Mouse (Mus musculus): ENCODE results near the gene Prcp. TPM values are rescaled to one million over a fixed set of nuclear protein-coding genes. Genes with fewer than 3 reads are reported as not detected.
"Not testable (repeated sequence)": the region's sequence is repeated elsewhere in the genome, so short reads cannot be mapped to it uniquely, and the experiment has no call there.

Gene Prcp
- total RNA-seq, 1 experiment: 27.7 TPM

DNA sequence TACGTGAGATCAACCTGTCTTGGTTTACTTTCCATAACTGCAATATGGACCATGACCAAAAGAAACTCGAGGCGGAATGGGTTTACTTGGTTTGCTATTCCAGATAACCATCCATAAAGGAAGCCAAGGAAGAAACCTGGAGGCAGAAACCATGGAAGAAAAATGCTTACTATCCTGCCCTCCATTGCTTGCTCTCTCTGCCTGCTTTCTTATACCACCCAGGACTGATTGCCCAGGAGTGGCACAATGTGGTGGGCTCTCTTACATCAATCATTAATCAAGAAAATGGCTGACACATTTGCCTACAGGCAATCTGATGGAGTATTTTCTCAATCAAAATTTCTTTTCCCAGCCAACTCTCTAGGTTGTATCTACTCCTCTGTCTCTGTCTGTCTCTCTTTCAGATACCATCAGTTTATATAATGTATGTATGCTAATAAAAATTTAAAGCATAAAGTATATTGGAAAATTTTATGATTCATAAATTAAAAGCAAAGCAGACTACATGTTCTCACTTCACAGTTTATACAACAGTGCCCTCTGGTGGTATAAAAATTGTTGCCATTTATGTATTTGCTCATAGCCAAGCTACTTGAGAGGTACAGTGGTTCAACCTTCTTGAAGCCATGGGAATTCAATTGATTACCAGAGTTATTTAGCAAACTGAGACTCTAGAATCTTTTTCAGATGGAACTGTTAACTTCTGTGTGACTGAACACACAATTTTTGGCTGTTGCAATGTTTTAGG, 90.7 kb downstream of the Prcp start:
- no peaks in the 10 kb centered on the region for H3K9me3 ChIP-seq (ENCODE audit: control insufficient read depth, insufficient read depth, low read depth, low read length)
- peak; percentile 39 for DNase-seq (ENCODE audit: low read depth, low spot score)
- TF ChIP-seq HCFC1 (IDR thresholded peaks at IDR 0.05; ENCODE audit: borderline replicate concordance, insufficient read depth, low read length): no peak
- TF ChIP-seq ZC3H11A (IDR thresholded peaks at IDR 0.05; ENCODE audit: borderline replicate concordance, low read depth, low read length): no peak
- no peak for TF ChIP-seq MAFK (IDR thresholded peaks at IDR 0.05; ENCODE audit: insufficient read depth, low read depth, low read length)
- H3K9ac ChIP-seq (ENCODE audit: insufficient read depth, low read depth, low read length, poor library complexity, severe bottlenecking): no peak overlapping the region
- no peak overlapping the region for H3K4me3 ChIP-seq (ENCODE audit: insufficient read depth in 1 of 2, low read depth in 1 of 2, low read length in 2 of 2, poor library complexity in 1 of 2, severe bottlenecking in 1 of 2)
- no peaks in the 10 kb centered on the region for H3K4me1 ChIP-seq (ENCODE audit: control insufficient read depth in 2 of 2, insufficient read depth in 2 of 2, low read length in 2 of 2, poor library complexity in 1 of 2)
- no peak overlapping the region for H3K27ac ChIP-seq (ENCODE audit: insufficient read depth, low read depth, low read length, poor library complexity, severe bottlenecking)
- no peaks in the 10 kb centered on the region for H3K36me3 ChIP-seq (ENCODE audit: control insufficient read depth, insufficient read depth, low read length, poor library complexity, severe bottlenecking)
- in situ Hi-C loops (cut with MboI; ENCODE audit: low sequenced_read_pairs in 2 of 2, unreplicated experiment in 2 of 2): no loop called here

DNA sequence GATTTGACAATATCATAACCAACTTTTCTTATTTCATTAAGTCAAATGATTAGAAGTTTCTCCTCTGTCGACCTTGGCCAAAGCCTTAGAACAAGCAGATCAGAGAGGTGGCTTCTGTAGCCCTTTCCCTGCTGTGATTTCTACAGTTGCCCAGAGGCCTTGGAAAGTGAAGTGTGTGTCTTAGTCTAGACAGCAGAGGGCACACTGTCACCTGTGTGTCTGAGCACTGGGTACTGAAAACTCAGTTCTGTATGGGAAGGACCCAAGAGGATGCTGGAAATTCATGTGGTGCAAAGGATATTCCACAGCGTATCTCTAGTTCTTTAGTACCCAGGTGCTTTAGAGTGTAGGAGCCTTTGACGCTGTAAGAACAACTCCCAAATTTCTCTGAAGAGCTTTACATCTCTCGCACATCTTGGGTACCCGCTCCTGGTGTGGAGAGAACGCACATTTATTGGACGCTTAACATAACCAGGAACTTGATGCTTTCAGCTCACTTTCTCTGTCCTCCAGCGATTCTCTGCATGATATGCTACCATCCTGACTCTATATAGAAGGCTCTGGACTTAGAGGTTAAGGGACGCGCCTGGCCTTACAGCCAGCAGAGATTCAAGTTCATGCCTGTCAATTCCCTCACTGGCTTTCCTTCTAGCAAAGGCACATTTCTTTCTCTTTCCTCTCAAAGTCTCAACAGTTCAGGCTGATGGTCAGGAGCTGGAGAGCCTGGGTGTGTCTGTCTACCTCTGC, 93.3 kb downstream of the Prcp start:
- H3K36me3 ChIP-seq (ENCODE audit: control insufficient read depth, insufficient read depth, low read length, poor library complexity, severe bottlenecking): no peaks in the 10 kb centered on the region
- no peaks in the 10 kb centered on the region for H3K4me1 ChIP-seq (ENCODE audit: control insufficient read depth in 2 of 2, insufficient read depth in 2 of 2, low read length in 2 of 2, poor library complexity in 1 of 2)
- H3K9me3 ChIP-seq (ENCODE audit: control insufficient read depth, insufficient read depth, low read depth, low read length): no peaks in the 10 kb centered on the region
- no peak overlapping the region for H3K4me3 ChIP-seq (ENCODE audit: insufficient read depth in 1 of 2, low read depth in 1 of 2, low read length in 2 of 2, poor library complexity in 1 of 2, severe bottlenecking in 1 of 2)
- H3K27ac ChIP-seq (ENCODE audit: insufficient read depth, low read depth, low read length, poor library complexity, severe bottlenecking): no peak overlapping the region
- in situ Hi-C loops (cut with MboI; ENCODE audit: low sequenced_read_pairs in 2 of 2, unreplicated experiment in 2 of 2): no loop called here
- peak; percentile 15 for DNase-seq (ENCODE audit: low read depth, low spot score)
- TF ChIP-seq CHD2 (IDR thresholded peaks at IDR 0.05; ENCODE audit: low read depth, low read length): no peak
- TF ChIP-seq ZC3H11A (IDR thresholded peaks at IDR 0.05; ENCODE audit: borderline replicate concordance, low read depth, low read length): 0 out of 2 replicates have a peak, but pooled peaks have one; percentile 35
- no peak overlapping the region for H3K9ac ChIP-seq (ENCODE audit: insufficient read depth, low read depth, low read length, poor library complexity, severe bottlenecking)

DNA sequence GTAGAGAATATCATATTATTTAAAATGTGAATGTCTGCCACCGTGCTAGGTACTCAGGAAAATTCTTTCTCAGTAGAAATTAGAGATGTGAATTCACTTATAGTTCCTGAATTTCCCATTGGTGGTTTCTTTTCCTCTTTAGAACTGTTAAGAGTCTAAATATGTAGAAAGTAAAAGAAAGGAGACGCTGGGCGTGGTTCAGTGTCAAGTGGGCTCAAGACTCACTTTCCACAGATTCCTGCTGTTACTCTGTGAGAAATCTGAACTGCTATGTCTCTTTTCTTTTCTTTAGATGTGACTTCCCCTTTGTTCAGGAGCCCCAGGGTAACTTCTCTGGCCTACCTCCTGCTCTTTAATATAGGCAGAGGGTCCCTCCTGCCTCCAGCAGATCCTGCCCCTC, 103.2 kb downstream of the Prcp start:
- in situ Hi-C loops (cut with MboI; ENCODE audit: low sequenced_read_pairs in 2 of 2, unreplicated experiment in 2 of 2): loop anchor here in 1 of 2 experiments (10.0 kb wide), 1 partner anchor 117 kb away; no protein-coding TSS in a partner anchor
- no peak for DNase-seq (ENCODE audit: low read depth, low spot score)

DNA sequence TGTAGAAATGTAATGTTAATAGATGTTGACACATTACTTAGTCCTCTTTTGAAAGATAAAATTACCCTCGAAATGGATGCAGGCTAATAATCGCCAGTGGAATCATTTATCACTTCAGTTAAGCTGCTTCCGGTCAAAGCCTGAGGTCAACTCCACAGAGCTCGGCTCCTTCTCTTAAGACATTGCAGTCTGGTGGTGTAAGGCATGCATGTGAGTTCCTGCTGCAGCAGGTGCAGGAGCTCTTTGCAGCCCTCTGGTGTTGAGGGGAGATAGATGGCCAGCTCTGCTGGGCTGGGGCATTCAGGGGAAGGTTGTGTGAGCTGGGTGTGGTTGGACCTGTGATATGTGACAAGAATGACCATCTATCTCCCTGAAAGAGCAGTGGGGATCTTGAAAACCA, 104.0 kb downstream of the Prcp start:
- H3K4me1 ChIP-seq (ENCODE audit: control insufficient read depth in 2 of 2, insufficient read depth in 2 of 2, low read length in 2 of 2, poor library complexity in 1 of 2): no peaks in the 10 kb centered on the region
- no peak overlapping the region for H3K9ac ChIP-seq (ENCODE audit: insufficient read depth, low read depth, low read length, poor library complexity, severe bottlenecking)
- no peaks in the 10 kb centered on the region for H3K9me3 ChIP-seq (ENCODE audit: control insufficient read depth, insufficient read depth, low read depth, low read length)
- no peak overlapping the region for H3K4me3 ChIP-seq (ENCODE audit: insufficient read depth in 1 of 2, low read depth in 1 of 2, low read length in 2 of 2, poor library complexity in 1 of 2, severe bottlenecking in 1 of 2)
- TF ChIP-seq MAFK (IDR thresholded peaks at IDR 0.05; ENCODE audit: insufficient read depth, low read depth, low read length): no peak
- TF ChIP-seq ZC3H11A (IDR thresholded peaks at IDR 0.05; ENCODE audit: borderline replicate concordance, low read depth, low read length): no peak
- no peak for TF ChIP-seq HCFC1 (IDR thresholded peaks at IDR 0.05; ENCODE audit: borderline replicate concordance, insufficient read depth, low read length)
- TF ChIP-seq CHD2 (IDR thresholded peaks at IDR 0.05; ENCODE audit: low read depth, low read length): no peak
- no peak for TF ChIP-seq ZNF384 (IDR thresholded peaks at IDR 0.05; ENCODE audit: low read depth, low read length)
- no peak overlapping the region for H3K27ac ChIP-seq (ENCODE audit: insufficient read depth, low read depth, low read length, poor library complexity, severe bottlenecking)
- no peak for DNase-seq (ENCODE audit: low read depth, low spot score)
- in situ Hi-C loops (cut with MboI; ENCODE audit: low sequenced_read_pairs in 2 of 2, unreplicated experiment in 2 of 2): loop anchor here in 1 of 2 experiments (10.0 kb wide), 1 partner anchor 117 kb away; no protein-coding TSS in a partner anchor
- no peaks in the 10 kb centered on the region for H3K36me3 ChIP-seq (ENCODE audit: control insufficient read depth, insufficient read depth, low read length, poor library complexity, severe bottlenecking)

More for the DNA sequence above, 103.2 kb downstream of the Prcp start:
- Histone ChIP-seq H3K4me1 (ENCODE audit: control insufficient read depth in 2 of 2, insufficient read depth in 2 of 2, low read length in 2 of 2, poor library complexity in 1 of 2) (no peaks in the 10 kb centered on the region), H3K36me3 (ENCODE audit: control insufficient read depth, insufficient read depth, low read length, poor library complexity, severe bottlenecking) (no peaks in the 10 kb centered on the region), H3K27ac (ENCODE audit: insufficient read depth, low read depth, low read length, poor library complexity, severe bottlenecking) (no peak overlapping the region), H3K9me3 (ENCODE audit: control insufficient read depth, insufficient read depth, low read depth, low read length) (no peaks in the 10 kb centered on the region), H3K9ac (ENCODE audit: insufficient read depth, low read depth, low read length, poor library complexity, severe bottlenecking) (no peak overlapping the region), H3K4me3 (ENCODE audit: insufficient read depth in 1 of 2, low read depth in 1 of 2, low read length in 2 of 2, poor library complexity in 1 of 2, severe bottlenecking in 1 of 2) (no peak overlapping the region)
- TF ChIP-seq HCFC1 (IDR thresholded peaks at IDR 0.05; ENCODE audit: borderline replicate concordance, insufficient read depth, low read length) (no peak), MAFK (IDR thresholded peaks at IDR 0.05; ENCODE audit: insufficient read depth, low read depth, low read length) (no peak), ZNF384 (IDR thresholded peaks at IDR 0.05; ENCODE audit: low read depth, low read length) (no peak)

DNA sequence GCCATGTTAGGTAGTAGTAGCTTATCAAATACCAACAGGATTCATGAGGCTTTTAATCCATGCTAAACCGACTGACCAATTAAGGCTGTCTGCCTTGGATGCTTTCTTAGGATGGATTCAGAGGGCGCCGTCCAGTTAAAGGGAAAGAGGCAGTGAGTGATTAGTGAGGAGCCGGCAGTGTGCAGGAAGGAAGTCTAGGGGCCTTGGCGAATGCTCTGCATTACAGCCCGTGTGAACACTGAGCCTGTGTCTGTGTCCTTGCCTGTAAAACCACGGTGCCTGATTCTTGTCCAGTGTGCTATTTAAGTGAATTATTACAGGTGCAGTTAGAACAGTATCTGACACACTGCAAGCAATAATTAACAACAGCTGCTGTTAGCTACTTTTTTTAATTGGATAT, 104.5 kb downstream of the Prcp start:
- not testable (repeated sequence) for H3K4me3 ChIP-seq (ENCODE audit: insufficient read depth in 1 of 2, low read depth in 1 of 2, low read length in 2 of 2, poor library complexity in 1 of 2, severe bottlenecking in 1 of 2); H3K9ac ChIP-seq (ENCODE audit: insufficient read depth, low read depth, low read length, poor library complexity, severe bottlenecking); H3K4me1 ChIP-seq (ENCODE audit: control insufficient read depth in 2 of 2, insufficient read depth in 2 of 2, low read length in 2 of 2, poor library complexity in 1 of 2); H3K36me3 ChIP-seq (ENCODE audit: control insufficient read depth, insufficient read depth, low read length, poor library complexity, severe bottlenecking); H3K27ac ChIP-seq (ENCODE audit: insufficient read depth, low read depth, low read length, poor library complexity, severe bottlenecking); DNase-seq (ENCODE audit: low read depth, low spot score); H3K9me3 ChIP-seq (ENCODE audit: control insufficient read depth, insufficient read depth, low read depth, low read length)
- in situ Hi-C loops (cut with MboI; ENCODE audit: low sequenced_read_pairs in 2 of 2, unreplicated experiment in 2 of 2): loop anchor here in 1 of 2 experiments (10.0 kb wide), 1 partner anchor 116 kb away; no protein-coding TSS in a partner anchor

Data from ES-E14 (cell line).